Mouse (Mus musculus) heart, postnatal 0 days (tissue): ENCODE measurements at regions not wholly inside any gene's neighbourhood (a gene's known extent, or its start where the extent isn't known, plus 50 kb on each side); places are given as distances from the start of the nearest gene placed in this dataset.

Experiments
- ATAC-seq: fragments of 200-750 bp; cut with Nextera tagmentation; 2 replicates; pipeline ENCODE4 v1.8.0; 2017; ENCODE audit warnings: low read depth, moderate number of reproducible peaks, moderate library complexity; ENCODE audit not compliant: insufficient read depth
- DNase-seq: peaks from one replicate; pipeline ENCODE4 v3.0.0-alpha.2; 2016; ENCODE audit warnings: low spot score
- H3K27ac ChIP-seq: fragments of 300-500 bp; sonication (generic); 2 replicates; pipeline ENCODE4 v1.5.1; 2014; ENCODE audit warnings: low read depth, mild to moderate bottlenecking
- H3K27me3 ChIP-seq: fragments of 300-500 bp; sonication (generic); 2 replicates; pipeline ENCODE4 v1.6.1; 2014; ENCODE audit warnings: low read length, mixed read lengths; ENCODE audit not compliant: control insufficient read depth, insufficient read depth
- H3K36me3 ChIP-seq: fragments of 300-500 bp; sonication (generic); replicated peaks from 2 replicates; pipeline ENCODE4 v1.6.1; 2014; ENCODE audit warnings: low read length, mixed read lengths; ENCODE audit not compliant: control insufficient read depth, insufficient read depth
- H3K4me1 ChIP-seq: fragments of 300-500 bp; sonication (generic); 2 replicates; pipeline ENCODE4 v1.6.1; 2014; ENCODE audit warnings: antibody characterized with exemption; ENCODE audit not compliant: control insufficient read depth, insufficient read depth
- H3K4me2 ChIP-seq: fragments of 300-500 bp; sonication (generic); 2 replicates; pipeline ENCODE4 v1.6.1; 2014; ENCODE audit warnings: low read depth, mild to moderate bottlenecking, low read length, moderate library complexity
- H3K4me3 ChIP-seq: fragments of 300-500 bp; sonication (generic); 2 replicates; pipeline ENCODE4 v1.5.1; 2014; ENCODE audit warnings: low read depth, low read length
- H3K9ac ChIP-seq: fragments of 300-500 bp; sonication (generic); replicated peaks from 2 replicates; pipeline ENCODE4 v1.6.1; 2014; ENCODE audit warnings: low read depth, low read length, mixed read lengths
- H3K9me3 ChIP-seq: fragments of 300-500 bp; sonication (generic); replicated peaks from 2 replicates; pipeline ENCODE4 v1.6.1; 2016; ENCODE audit warnings: low read length; ENCODE audit not compliant: control insufficient read depth
- CTCF ChIP-seq: IDR thresholded peaks from 2 replicates; pipeline ENCODE4 v1.5.1; 2016; ENCODE audit warnings: antibody characterized with exemption, control low read depth, low read depth
- EP300 ChIP-seq: IDR thresholded peaks from 2 replicates; pipeline ENCODE4 v1.6.1; 2016; ENCODE audit warnings: antibody characterized with exemption, low read depth
- WGBS: fragments of 180-500 bp; shearing (Covaris S2); extraction: QIAGEN DNeasy Blood & Tissue Kit; methylation state at CpG from one replicate; pipeline ENCODE4 v1.1.7; 2014; 5-methylcytosine and 5-hydroxymethylcytosine counted together

DNA sequence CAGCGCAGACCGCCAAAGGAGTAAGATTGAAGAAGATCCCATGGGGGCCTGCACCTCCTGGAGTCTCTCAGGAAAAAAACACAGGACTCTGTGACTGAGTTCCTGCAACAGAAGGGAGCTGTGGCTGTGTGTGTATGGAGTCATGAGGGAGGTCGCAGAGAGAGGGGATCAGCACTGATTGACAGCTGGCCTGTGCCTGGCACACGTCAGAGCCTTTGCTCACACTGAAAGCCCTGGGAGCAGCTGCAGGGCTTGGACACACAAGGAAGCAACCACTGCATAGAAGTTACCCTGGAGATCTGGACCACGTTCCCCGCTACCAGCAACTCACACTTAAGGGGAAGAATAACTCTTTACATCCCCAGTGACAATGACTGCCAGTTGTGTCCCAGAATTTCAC lies 92.3 kb upstream of the Lgalsl start:
- Histone ChIP-seq H3K36me3 (no peaks in the 10 kb centered on the region), H3K9me3 (no peaks in the 10 kb centered on the region), H3K4me2 (no peak overlapping the region), H3K9ac (no peak overlapping the region), H3K27me3 (no peaks in the 10 kb centered on the region), H3K4me3 (no peak overlapping the region), H3K4me1 (no peaks in the 10 kb centered on the region), H3K27ac (no peak overlapping the region)
- TF ChIP-seq CTCF = no peak
- TF ChIP-seq EP300 = no peak
- no peak for ATAC-seq
- 60% methylated on average over 6 of the region's 6 CpGs for WGBS
- no peak for DNase-seq

- DNase-seq = no peak
- Histone ChIP-seq H3K27ac (no peak overlapping the region), H3K4me3 (no peak overlapping the region), H3K9ac (no peak overlapping the region), H3K4me2 (no peak overlapping the region), H3K27me3 (no peaks in the 10 kb centered on the region), H3K4me1 (no peaks in the 10 kb centered on the region), H3K36me3 (no peaks in the 10 kb centered on the region), H3K9me3 (no peaks in the 10 kb centered on the region)
- WGBS = 58% methylated on average over 1 of the region's 1 CpGs
- no peak for ATAC-seq
- TF ChIP-seq EP300 = no peak
- TF ChIP-seq CTCF = no peak
Observed at GRCm38 (mm10) chr11:20929426-20929825, 98.6 kb upstream of the Lgalsl start.

GRCm38 (mm10) chr11:20930045-20930444 lies 99.2 kb upstream of the Lgalsl start:
- TF ChIP-seq CTCF (no peak), EP300 (no peak)
- no peaks in the 10 kb centered on the region for H3K4me1 ChIP-seq
- ATAC-seq = no peak
- 50% methylated on average over 2 of the region's 2 CpGs for WGBS
- no peak overlapping the region for H3K27ac ChIP-seq
- no peak overlapping the region for H3K4me3 ChIP-seq
- DNase-seq = no peak
- no peak overlapping the region for H3K4me2 ChIP-seq
- no peak overlapping the region for H3K9ac ChIP-seq
- H3K27me3 ChIP-seq = no peaks in the 10 kb centered on the region
- no peaks in the 10 kb centered on the region for H3K36me3 ChIP-seq
- H3K9me3 ChIP-seq = no peaks in the 10 kb centered on the region

DNA sequence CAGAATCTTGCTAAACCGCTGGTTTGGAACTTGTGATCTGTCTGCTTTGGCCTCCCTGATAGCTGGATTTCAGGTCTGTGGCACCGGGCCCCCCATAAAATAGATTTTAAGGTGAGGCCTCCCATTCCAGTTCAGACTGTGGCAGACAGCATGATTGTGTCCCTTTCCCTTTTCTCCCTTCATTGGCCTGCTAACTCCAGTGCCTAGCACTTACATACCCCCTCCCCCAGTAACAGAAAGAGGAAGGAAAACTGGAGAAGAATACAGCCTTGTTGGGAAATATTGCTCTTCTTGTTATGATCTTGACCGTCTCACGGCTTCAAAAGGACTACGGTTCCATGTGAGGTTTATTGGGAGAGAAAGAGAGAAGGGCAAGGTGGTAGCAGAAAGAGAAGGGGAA lies 99.7 kb upstream of the Lgalsl start:
- H3K9me3 ChIP-seq = no peaks in the 10 kb centered on the region
- WGBS = 84% methylated on average over 5 of the region's 5 CpGs
- no peak for ATAC-seq

GRCm38 (mm10) chr11:20934191-20935062 lies 103.6 kb upstream of the Lgalsl start:
- no peaks in the 10 kb centered on the region for H3K4me1 ChIP-seq
- 53% methylated on average over 2 of the region's 2 CpGs for WGBS
- no peak overlapping the region for H3K4me3 ChIP-seq
- no peaks in the 10 kb centered on the region for H3K9me3 ChIP-seq
- no peak for DNase-seq
- H3K27me3 ChIP-seq = no peaks in the 10 kb centered on the region
- no peaks in the 10 kb centered on the region for H3K36me3 ChIP-seq
- H3K27ac ChIP-seq = no peak overlapping the region
- ATAC-seq = no peak
- TF ChIP-seq EP300 = no peak
- TF ChIP-seq CTCF = no peak
- H3K9ac ChIP-seq = no peak overlapping the region
- no peak overlapping the region for H3K4me2 ChIP-seq

More for the DNA sequence above, 99.7 kb upstream of the Lgalsl start:
- Histone ChIP-seq H3K27me3 (no peaks in the 10 kb centered on the region), H3K36me3 (no peaks in the 10 kb centered on the region), H3K4me2 (no peak overlapping the region), H3K27ac (no peak overlapping the region), H3K9ac (no peak overlapping the region), H3K4me1 (no peaks in the 10 kb centered on the region), H3K4me3 (no peak overlapping the region)
- DNase-seq = no peak
- no peak for TF ChIP-seq EP300
- TF ChIP-seq CTCF = no peak

DNA sequence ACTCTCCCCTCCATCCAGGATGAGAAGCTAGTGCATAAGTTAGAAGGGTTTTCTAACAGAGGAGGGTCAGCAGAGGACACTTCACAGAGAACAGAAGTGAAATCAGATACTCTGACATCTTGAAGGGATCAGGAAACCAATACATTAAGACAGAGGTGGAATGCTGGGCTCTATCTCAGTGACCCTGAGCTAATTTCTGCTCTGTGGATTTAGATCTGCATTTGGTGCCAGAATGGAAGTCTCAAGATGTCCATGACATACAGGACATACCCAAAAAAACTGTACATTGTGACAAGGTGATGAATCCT lies 104.2 kb upstream of the Lgalsl start:
- Histone ChIP-seq H3K4me1 (no peaks in the 10 kb centered on the region), H3K9ac (no peak overlapping the region), H3K4me3 (no peak overlapping the region), H3K36me3 (no peaks in the 10 kb centered on the region), H3K9me3 (no peaks in the 10 kb centered on the region), H3K27me3 (no peaks in the 10 kb centered on the region), H3K4me2 (no peak overlapping the region), H3K27ac (no peak overlapping the region)
- no peak for TF ChIP-seq CTCF
- no peak for ATAC-seq
- no peak for DNase-seq
